In genomic region chr7:35026838-35027291, GRCm38 (mm10) we compare ENCODE assay signal across 8 mouse cellular contexts. TPM values are rescaled to one million over a fixed set of nuclear protein-coding genes. Genes with fewer than 3 reads are reported as not detected.
DNase-seq lines count a peak whose midpoint lies in the region; ATAC-seq and TF ChIP-seq lines count a peak whose summit lies in the region.

No protein-coding gene starts in this region.

- peak; percentile 75 for TF ChIP-seq CTCF in kidney, postnatal 0 days (IDR thresholded peaks at IDR 0.05; ENCODE audit: low read depth)

- no peak overlapping the region for H3K27ac ChIP-seq in kidney, postnatal 0 days
- no peak overlapping the region for H3K27ac ChIP-seq in liver, embryonic 16.5 days (ENCODE audit: low read length)

- peaks cover 12% of the 10 kb centered on the region for H3K36me3 ChIP-seq in kidney, postnatal 0 days (ENCODE audit: insufficient read depth, low read length)
- H3K36me3 ChIP-seq in liver, embryonic 16.5 days (ENCODE audit: control insufficient read depth, insufficient read depth) = no peaks in the 10 kb centered on the region

- 81% methylated on average over 3 of the region's 3 CpGs for WGBS in kidney, postnatal 0 days
- WGBS in liver, embryonic 16.5 days (ENCODE audit: insufficient replicate concordance) = 50% methylated on average over 3 of the region's 3 CpGs

- H3K4me1 ChIP-seq in kidney, postnatal 0 days (replicated peaks; ENCODE audit: insufficient read depth, low read length) = no peaks in the 10 kb centered on the region
- peaks cover 6% of the 10 kb centered on the region for H3K4me1 ChIP-seq in liver, embryonic 16.5 days (ENCODE audit: control insufficient read depth, low read depth, low read length)

- no peak for ATAC-seq in kidney, postnatal 0 days (replicated peaks; ENCODE audit: low FRiP score, low read depth)
- peak; percentile 28 for ATAC-seq in liver, embryonic 16.5 days (ENCODE audit: low read depth)
- ATAC-seq in erythroblast, adult 5-6 weeks (replicated peaks; ENCODE audit: low FRiP score, poor library complexity, severe bottlenecking) = no peak

- H3K9ac ChIP-seq in kidney, postnatal 0 days (ENCODE audit: low read depth, low read length) = no peak overlapping the region
- H3K9ac ChIP-seq in liver, embryonic 16.5 days (ENCODE audit: low read depth, low read length) = no peak overlapping the region

- H3K4me3 ChIP-seq in kidney, postnatal 0 days (replicated peaks; ENCODE audit: low read depth, low read length) = no peak overlapping the region
- H3K4me3 ChIP-seq in liver, embryonic 16.5 days (ENCODE audit: low read depth, low read length) = no peak overlapping the region

- H3K4me2 ChIP-seq in kidney, postnatal 0 days (ENCODE audit: low read length) = no peak overlapping the region
- H3K4me2 ChIP-seq in liver, embryonic 16.5 days (ENCODE audit: low read depth, low read length) = no peak overlapping the region

- peak; percentile 50 for DNase-seq in gastrocnemius, postnatal 10 days
- no peak for DNase-seq in gastrocnemius, postnatal 25 days
- peak; percentile 57 for DNase-seq in 416B (ENCODE audit: low read depth)
- DNase-seq in adrenal gland, postnatal 14 days = peak; percentile 77
- DNase-seq in kidney, postnatal 0 days (ENCODE audit: low spot score) = peak; percentile 81
- no peak for DNase-seq in spleen, postnatal 36 days (ENCODE audit: low spot score in 2 of 2)

- H3K9me3 ChIP-seq in kidney, postnatal 0 days (replicated peaks; ENCODE audit: low read length) = no peaks in the 10 kb centered on the region
- H3K9me3 ChIP-seq in liver, embryonic 16.5 days (replicated peaks; ENCODE audit: control insufficient read depth, low read length) = no peaks in the 10 kb centered on the region

- no peaks in the 10 kb centered on the region for H3K27me3 ChIP-seq in kidney, postnatal 0 days (ENCODE audit: insufficient read depth, low read length)
- no peaks in the 10 kb centered on the region for H3K27me3 ChIP-seq in liver, embryonic 16.5 days (ENCODE audit: control insufficient read depth, insufficient read depth, low read depth, low read length)

RNA-seq across cellular contexts. Expression of gene Cebpg, which starts 29.5 kb away (rescaled TPM):
- total RNA-seq in gastrocnemius, postnatal 10 days (2021) = 10 to 100 TPM; 19.7 to 25.9 TPM
- total RNA-seq in gastrocnemius, postnatal 25 days (2021) = 10 to 100 TPM; 31.7 to 35.8 TPM
- total RNA-seq in adrenal gland, postnatal 14 days (2021) = 52.4 and 53.7 TPM in 2 replicates
- 30.8 and 32.4 TPM in 2 replicates for polyA plus RNA-seq in kidney, postnatal 0 days (2015; fragmentation: Nextera tagmentation; extraction: Ambion mirVana)
- polyA plus RNA-seq in liver, embryonic 16.5 days (2015; fragmentation: Nextera tagmentation; extraction: Ambion mirVana) = 21.4 and 22.4 TPM in 2 replicates
- total RNA-seq in erythroblast, adult 5-6 weeks (2015; ENCODE audit: low replicate concordance) = 8.5 and 13.0 TPM in 2 replicates
- 26.9 and 28.3 TPM in 2 replicates for total RNA-seq in erythroblast, adult 5-6 weeks (2017; ENCODE audit: low replicate concordance)

Comparison
In these comparisons a context has a peak if more than half of its experiments do, and no peak if none do; other contexts are left out.
1. DNase-seq: peak in gastrocnemius, postnatal 10 days (single experiment), 416B (single experiment), adrenal gland, postnatal 14 days (single experiment) and kidney, postnatal 0 days (single experiment); none in gastrocnemius, postnatal 25 days (single experiment) and spleen, postnatal 36 days (0 of 2).